Mouse (Mus musculus) kidney, adult 2 months (tissue): ENCODE results near the gene Lclat1. TPM values are rescaled to one million over a fixed set of nuclear protein-coding genes. Genes with fewer than 3 reads are reported as not detected.

Experiments
- DNase-seq: peaks from one replicate; pipeline ENCODE4 v3.0.0; 2021
- H3K27ac ChIP-seq: fragments of 200-500 bp; 2 replicates; pipeline ENCODE4 v1.5.1; 2012; ENCODE audit warnings: low read depth, low read length, control low read depth, inconsistent platforms; ENCODE audit not compliant: insufficient read depth
- H3K27me3 ChIP-seq: fragments of 200-500 bp; replicated peaks from 2 replicates; pipeline ENCODE4 v1.6.1; 2012; ENCODE audit warnings: mild to moderate bottlenecking, moderate library complexity, low read length, inconsistent platforms; ENCODE audit not compliant: control insufficient read depth, insufficient read depth
- H3K36me3 ChIP-seq: fragments of 200-500 bp; 2 replicates; pipeline ENCODE4 v1.6.1; 2012; ENCODE audit warnings: mild to moderate bottlenecking, moderate library complexity, low read length, inconsistent platforms; ENCODE audit not compliant: control insufficient read depth, insufficient read depth
- H3K4me1 ChIP-seq: fragments of 200-500 bp; 2 replicates; pipeline ENCODE4 v1.6.1; 2011; ENCODE audit warnings: low read length; ENCODE audit not compliant: control insufficient read depth, insufficient read depth
- H3K4me3 ChIP-seq: fragments of 200-500 bp; 2 replicates; pipeline ENCODE4 v1.5.1; 2011; ENCODE audit warnings: mild to moderate bottlenecking, low read depth, low read length, control low read depth; ENCODE audit not compliant: insufficient read depth
- CTCF ChIP-seq: fragments of 200-500 bp; conservative IDR thresholded peaks from 2 replicates; pipeline ENCODE4 v1.5.1; 2011; ENCODE audit warnings: low read depth, mild to moderate bottlenecking, control low read depth, low read length, moderate library complexity, mixed read lengths; ENCODE audit not compliant: insufficient read depth, insufficient read length
- POLR2A ChIP-seq: fragments of 200-500 bp; IDR thresholded peaks from one replicate; pipeline ENCODE4 v1.6.1; 2011; ENCODE audit warnings: low read depth, low read length, control low read depth
- whole genome bisulfite sequencing: fragments of 180-500 bp; shearing (Covaris S2); methylation state at CpG from one replicate; pipeline ENCODE4 v1.1.7; 2018; 5-methylcytosine and 5-hydroxymethylcytosine counted together
- polyA plus RNA-seq: library from polyadenylated mRNA; depleted of rRNA; stranded (reverse); fragments of >200 nt; gene quantifications from 2 replicates; pipeline ENCODE4 v1.2.3, GENCODE M21; 2012

Gene Lclat1
- polyA plus RNA-seq, 1 experiment: 18.8 TPM

DNA sequence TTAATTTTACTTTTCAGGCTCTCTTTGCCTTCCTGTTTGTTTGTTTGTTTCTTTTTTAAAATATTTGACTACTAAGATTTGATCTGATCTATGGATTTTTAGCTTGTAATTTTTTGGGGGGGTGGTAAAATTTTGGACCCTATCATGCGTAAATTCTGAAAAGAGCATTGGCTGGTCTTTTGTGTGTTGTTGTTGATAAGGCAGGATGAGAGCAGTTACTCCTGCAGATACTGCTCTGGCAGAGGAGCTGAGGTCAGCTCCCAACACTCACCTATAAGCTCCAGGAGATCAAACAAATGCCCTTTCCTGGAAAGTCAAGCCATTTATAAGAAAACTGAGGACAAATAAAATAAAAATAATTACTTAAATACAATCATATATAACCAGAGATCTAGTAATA is 123.6 kb downstream of the Lclat1 start:
- no peak for TF ChIP-seq CTCF
- Histone ChIP-seq H3K27me3 (no peaks in the 10 kb centered on the region), H3K27ac (no peak overlapping the region), H3K4me1 (no peaks in the 10 kb centered on the region), H3K4me3 (no peak overlapping the region), H3K36me3 (no peaks in the 10 kb centered on the region)
- DNase-seq: no peak
- 98% methylated on average over 1 of the region's 1 CpGs for WGBS

DNA sequence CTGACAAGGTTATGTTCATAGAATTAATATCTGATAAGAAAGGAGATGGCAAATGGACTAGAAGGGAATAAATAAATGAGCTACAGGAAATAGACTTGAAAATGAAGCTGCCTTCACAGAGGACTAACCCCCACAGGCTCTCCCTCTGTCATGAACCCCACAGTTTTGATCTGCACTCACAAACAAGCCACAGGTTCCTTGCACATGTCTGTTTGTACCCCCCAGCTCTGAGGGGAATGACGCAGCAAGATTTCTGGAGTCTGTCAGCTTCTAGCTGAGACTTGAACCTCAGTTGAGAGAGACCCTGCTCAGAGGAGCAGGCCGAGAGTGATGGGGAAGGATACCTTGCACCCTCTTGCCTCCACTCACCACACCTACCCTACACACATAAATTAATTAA is 124.8 kb downstream of the Lclat1 start:
- WGBS: 96% methylated on average over 2 of the region's 2 CpGs
- TF ChIP-seq CTCF (no peak), POLR2A (no peak)
- no peak overlapping the region for H3K27ac ChIP-seq
- H3K36me3 ChIP-seq: no peaks in the 10 kb centered on the region
- no peaks in the 10 kb centered on the region for H3K4me1 ChIP-seq
- H3K4me3 ChIP-seq: no peak overlapping the region
- H3K27me3 ChIP-seq: no peaks in the 10 kb centered on the region
- DNase-seq: no peak

- Histone ChIP-seq H3K27ac (no peak overlapping the region), H3K27me3 (no peaks in the 10 kb centered on the region), H3K4me1 (no peaks in the 10 kb centered on the region), H3K4me3 (no peak overlapping the region), H3K36me3 (no peaks in the 10 kb centered on the region)
- no peak for DNase-seq
- TF ChIP-seq CTCF: no peak
- TF ChIP-seq POLR2A: no peak
- WGBS: 89% methylated on average over 1 of the region's 1 CpGs
Observed at GRCm38 (mm10) chr17:73233975-73234374, 126.2 kb downstream of the Lclat1 start.

- Histone ChIP-seq H3K27me3 (no peaks in the 10 kb centered on the region), H3K4me1 (no peaks in the 10 kb centered on the region), H3K36me3 (no peaks in the 10 kb centered on the region; the same call in 1 of the 2 replicates), H3K4me3 (no peak overlapping the region), H3K27ac (no peak overlapping the region)
- peak; percentile 22 for DNase-seq
- WGBS: 75% methylated on average over 3 of the region's 3 CpGs
- TF ChIP-seq CTCF (no peak), POLR2A (no peak)
Observed at GRCm38 (mm10) chr17:73237178-73237853, 129.5 kb downstream of the Lclat1 start.

GRCm38 (mm10) chr17:73238501-73238900 is 130.7 kb downstream of the Lclat1 start:
- H3K27ac ChIP-seq: no peak overlapping the region
- DNase-seq: no peak
- H3K36me3 ChIP-seq: no peaks in the 10 kb centered on the region; the same call in 1 of the 2 replicates
- no peak overlapping the region for H3K4me3 ChIP-seq
- H3K4me1 ChIP-seq: no peaks in the 10 kb centered on the region
- WGBS: 83% methylated on average over 5 of the region's 5 CpGs
- no peak for TF ChIP-seq CTCF
- TF ChIP-seq POLR2A: no peak
- no peaks in the 10 kb centered on the region for H3K27me3 ChIP-seq

GRCm38 (mm10) chr17:73241085-73241848 is 133.5 kb downstream of the Lclat1 start:
- no peaks in the 10 kb centered on the region for H3K27me3 ChIP-seq
- no peak overlapping the region for H3K27ac ChIP-seq
- no peak overlapping the region for H3K4me3 ChIP-seq
- H3K36me3 ChIP-seq: no peaks in the 10 kb centered on the region; the same call in 1 of the 2 replicates
- DNase-seq: no peak
- WGBS: 68% methylated on average over 5 of the region's 5 CpGs
- H3K4me1 ChIP-seq: no peaks in the 10 kb centered on the region
- TF ChIP-seq CTCF: no peak
- TF ChIP-seq POLR2A: no peak

DNA sequence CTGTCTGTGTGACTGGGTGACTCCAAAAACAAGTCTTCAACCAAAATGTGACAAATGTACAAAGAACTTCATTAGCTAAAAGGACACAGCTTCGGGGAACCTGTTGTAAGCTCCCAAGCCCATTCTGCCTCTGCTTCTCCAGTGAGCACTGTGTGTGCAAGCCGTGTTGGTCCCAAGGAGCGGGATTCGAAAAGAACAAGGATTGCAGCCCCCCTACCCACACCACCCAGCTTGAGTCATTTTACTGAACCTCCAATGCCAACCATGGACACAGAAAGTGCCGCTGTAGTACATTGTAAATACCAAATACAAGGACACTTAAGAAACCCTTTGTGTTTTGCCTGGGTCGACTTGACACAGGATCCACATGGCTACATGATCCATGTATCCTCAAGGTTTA is 135.9 kb downstream of the Lclat1 start:
- Histone ChIP-seq H3K27ac (no peak overlapping the region), H3K4me1 (no peaks in the 10 kb centered on the region), H3K27me3 (no peaks in the 10 kb centered on the region), H3K36me3 (no peaks in the 10 kb centered on the region; the same call in 1 of the 2 replicates), H3K4me3 (no peak overlapping the region)
- WGBS: 95% methylated on average over 6 of the region's 6 CpGs
- TF ChIP-seq CTCF: no peak
- no peak for TF ChIP-seq POLR2A
- no peak for DNase-seq
